Mouse (Mus musculus) ZHBTc4 (cell line): ENCODE results near the gene Cactin.

Source experiments
- DNase-seq: peaks from one replicate; pipeline ENCODE4 v3.0.0-alpha.2; 2011; ENCODE audit warnings: low read depth, low spot score

Cactin gene

DNA sequence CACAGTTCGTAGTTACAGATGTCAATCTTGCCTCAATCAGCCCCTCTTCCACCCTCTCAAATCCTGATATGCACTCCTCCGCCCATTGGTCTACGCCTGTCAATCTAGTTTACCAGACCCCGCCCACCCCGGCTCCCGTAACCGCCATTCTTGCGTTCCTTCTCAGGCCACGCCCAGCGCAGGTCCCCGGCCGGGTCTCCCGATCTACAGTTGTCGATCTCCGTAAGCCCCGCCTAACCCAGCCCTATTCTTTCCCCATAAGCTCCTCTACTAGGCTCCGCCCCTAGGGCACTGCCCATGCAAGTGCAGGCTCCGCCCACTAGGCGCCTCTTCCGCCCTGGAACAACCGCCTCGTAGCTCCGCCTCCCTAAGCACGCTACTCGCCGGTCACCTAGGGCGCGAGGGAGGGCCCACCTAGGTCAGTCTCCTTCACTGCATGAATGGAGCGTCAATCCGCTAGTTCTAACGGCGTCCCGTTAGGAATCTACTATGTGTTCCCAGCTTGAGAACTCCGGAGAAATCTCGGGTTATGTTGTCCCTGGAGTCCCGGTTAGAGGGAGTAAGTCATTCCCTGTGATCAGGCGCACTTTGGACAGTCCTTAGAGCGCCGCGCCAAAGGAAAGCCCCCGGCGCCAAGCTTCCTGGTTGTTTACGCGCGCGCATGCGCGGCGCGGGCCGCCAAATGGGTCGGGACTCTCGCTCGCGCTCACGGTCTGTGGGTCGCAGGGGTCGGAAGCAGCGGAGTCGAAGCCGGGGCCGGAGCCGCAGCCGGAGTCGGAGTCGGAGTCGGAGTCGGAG, at the start of gene Cactin:
Gene Cactin (plus strand): TSS at position 554 of the 798 bp plus-strand sequence.
- DNase-seq: peak; percentile 100

DNA sequence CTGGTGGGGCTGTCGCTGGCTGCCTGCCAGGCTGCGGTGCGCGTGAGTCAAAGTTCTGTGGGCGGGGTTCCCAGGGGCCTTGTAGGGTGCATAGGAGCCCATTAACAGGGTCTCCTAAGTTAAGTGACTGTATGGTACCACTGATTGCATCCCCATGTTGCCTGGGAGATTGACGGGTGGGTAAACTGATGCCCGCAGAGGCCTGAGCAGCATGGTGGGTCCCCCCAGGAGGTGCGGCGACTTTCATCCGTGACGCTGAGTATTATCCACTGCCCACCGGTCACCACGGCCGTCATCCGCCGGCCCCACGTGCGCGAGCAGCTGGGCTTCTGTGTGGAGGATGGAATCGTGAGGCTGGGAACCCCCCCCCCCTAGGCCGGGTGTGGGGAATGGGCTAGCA, 48.5 kb upstream of the Cactin start:
- DNase-seq: no peak

DNA sequence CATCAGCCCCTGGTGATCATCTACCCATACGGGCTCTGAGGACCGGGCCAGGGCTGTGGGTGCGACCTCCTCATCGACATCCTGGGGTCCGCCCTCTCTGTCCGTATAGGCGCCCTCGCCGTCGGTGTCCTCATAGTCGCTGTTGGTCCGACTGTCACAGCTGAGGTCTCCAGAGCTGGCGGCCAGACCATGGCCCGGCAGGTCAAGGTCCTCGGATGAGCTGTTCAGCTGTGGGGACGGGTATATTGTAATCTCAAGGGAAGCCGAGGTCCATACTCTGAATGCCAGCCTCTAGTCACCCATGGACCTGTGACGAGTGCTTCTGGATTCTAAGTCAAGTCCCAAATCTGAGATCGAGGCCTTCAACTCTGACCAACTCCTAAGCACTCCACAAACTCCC, 47.1 kb upstream of the Cactin start:
- no peak for DNase-seq

DNA sequence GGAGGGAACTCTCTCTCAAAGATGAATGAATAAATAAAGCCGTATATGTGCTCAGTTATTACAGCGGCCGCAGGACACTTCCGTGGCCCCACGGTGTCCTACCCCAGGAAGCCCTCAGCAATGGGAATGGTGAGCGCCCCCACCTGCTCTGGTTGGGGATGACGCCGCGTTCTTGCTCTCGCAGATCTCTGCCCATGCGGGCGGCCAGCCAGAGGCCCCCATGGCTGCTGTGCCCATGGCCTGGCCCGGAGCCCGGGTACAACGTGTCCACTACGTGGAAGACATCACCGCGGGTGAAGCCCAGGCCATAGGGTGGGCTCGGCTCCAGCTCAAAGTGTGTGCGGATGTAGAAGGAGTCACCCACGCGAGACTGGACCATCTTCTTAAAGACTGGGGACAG, 43.2 kb upstream of the Cactin start:
- DNase-seq: peak; percentile 52

DNA sequence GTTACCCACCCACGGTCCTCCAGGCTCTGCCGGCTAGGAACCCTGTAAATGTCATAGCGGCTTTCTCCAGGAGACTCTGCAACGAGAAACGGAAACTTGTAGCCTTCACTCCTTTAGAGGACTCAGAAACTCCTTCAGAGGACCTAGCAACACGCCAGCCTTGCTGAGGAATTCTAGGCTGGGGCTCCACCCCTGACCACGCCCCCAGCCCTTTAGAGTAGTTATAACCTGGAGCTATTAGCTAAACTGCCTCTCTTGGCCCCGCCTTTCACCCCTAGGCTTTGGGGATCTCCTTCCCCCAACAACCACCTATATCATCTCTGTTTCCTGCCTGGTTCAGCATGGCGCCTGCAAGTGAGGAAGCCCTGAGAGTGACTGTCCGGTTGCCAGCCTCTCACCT, 41.4 kb upstream of the Cactin start:
- peak; percentile 89 for DNase-seq

DNA sequence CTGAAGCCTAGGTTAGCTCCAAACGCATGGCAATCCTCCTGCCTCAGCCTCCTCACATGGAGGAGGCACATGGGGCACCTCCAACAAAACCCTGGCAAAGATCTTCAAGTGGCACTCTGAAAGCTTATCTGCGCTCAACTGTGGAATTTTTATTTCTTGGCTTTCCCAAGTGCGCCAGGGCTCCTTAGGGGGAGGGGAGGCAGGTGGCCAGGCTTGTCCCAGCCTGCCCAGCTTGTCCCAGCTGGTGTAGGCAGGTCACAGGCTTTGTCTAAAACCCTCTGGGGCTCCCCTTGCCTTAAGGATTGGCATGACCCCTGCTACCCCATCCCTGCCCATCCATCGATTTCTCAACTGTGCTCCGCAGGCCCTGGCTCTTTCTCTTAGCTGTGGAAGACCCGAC, 36.7 kb upstream of the Cactin start:
- DNase-seq: no peak

DNA sequence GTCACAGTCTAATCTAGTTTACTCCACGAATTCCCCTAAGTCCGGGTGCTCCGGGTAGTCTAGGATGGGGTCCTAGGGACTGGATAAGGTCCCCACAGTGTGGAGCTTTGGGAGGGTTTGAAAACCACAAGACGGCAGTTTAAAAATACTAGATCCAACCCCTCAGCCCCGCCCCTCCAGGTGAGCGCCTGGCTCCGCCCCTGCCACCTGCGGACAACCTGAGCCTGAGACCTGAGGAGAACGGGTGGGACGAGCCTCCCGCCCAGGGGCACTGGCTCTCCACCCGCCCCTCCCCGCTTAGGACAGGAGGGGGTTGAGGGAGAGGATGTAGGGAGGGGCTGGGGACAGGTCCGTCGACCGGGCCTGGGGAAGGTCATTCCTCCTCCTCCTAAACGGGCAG, 36.2 kb upstream of the Cactin start:
- DNase-seq: no peak

DNA sequence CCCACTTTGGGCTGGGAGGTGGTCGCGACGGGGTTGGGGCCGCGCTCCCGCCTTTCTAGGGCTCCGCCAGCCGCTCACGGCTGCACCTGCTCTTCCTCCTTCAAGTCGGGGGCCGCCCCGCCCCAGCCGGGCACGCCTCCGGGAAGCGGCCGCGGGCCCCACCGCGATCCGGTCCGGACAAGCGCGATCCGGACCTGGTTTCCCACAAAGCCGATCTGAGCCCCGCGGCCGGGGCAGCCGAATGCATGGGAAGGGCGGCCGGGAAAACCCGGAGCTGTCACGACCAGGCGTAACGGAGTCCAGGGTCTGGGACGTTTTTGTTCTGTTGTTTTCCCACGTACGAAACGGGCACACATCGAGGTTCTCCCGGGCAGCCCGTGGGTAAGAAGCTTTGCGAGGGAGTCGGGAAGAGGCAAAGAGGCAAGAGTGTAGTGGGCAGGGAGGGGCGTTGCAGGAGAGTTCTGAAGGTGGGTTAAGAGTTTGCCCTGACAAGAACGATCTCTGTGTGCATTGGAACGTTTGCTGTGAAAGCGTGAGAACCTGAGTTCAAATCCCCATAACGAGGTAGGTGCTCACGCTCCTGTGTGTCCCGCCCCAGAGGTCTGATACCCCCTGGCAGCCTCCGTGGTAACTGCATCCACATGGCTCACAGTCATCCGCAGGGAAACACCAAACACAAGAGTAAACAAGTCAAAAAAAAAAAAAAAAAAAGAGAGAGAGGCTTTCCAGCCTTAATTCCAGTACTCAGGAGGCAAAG, 35.0 kb upstream of the Cactin start:
- peak; percentile 96 for DNase-seq

DNA sequence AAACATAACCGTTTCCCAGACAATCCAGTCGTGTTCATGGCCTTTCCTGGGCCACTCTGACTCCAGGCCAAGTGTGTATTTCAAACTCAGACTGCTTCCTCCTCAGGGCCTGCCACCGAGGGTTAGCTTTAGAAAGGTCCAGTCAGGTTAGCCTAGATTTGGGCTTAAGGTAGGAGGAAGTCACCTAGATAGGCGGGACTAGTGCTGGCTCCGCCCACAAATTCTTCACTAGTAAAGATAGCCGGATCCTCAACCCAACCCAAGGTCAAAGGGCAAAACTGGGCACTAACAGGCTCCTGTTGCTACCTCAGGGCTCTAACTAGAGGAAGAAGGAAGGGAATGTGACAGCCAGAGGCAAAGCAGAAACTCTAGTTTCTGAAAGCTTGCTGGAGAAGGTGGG, 34.3 kb upstream of the Cactin start:
- DNase-seq: peak; percentile 73

DNA sequence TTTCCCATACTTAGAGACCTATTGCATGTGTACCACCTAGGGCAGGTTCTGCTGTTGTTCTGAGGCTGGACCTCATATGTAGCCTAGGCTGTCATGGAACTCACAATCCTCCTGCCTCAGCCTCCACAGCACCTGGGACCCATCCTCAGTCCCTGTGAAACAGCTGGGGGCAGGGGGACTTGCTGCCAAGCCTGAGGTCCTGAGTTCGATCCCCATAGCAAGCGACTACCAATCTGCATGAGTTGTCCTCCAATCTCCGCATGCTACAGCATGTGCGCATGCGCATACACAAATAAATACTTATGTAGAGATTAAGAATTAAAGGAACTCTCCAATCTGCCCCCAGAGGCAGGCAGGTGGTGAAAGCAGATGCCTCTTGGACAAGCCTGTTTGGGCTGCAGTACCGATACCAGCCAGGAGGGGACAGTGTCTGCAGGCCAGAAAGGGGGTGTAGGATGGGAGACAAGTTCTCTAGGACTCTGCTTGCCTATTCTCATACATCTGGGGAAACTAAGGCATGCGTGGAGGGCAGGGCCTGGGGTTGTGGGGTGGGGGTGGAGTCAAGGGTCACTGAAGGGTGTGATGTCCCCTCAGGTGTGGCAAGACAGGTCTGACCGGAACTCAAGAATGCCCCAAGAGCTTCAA, 33.3 kb upstream of the Cactin start:
- DNase-seq: peak; percentile 88

DNA sequence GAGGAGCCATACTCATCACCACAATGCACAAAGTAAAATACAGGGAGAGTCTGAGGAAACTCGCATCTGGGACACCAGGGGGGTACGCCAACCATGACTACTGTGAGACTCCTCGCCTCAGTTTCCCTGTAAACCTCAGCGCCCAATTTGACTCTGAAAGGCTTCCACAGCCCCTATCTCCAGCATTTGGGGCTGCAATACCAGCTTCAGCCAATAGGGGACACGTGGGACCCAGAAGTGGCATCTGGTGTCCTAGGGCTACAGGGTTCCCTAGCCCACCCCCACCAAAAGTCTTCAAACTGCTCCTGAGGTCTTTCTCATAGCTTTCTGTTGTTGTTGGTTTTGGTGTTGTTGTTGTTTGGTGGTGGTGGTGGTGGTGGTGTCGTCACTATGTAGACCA, 32.3 kb upstream of the Cactin start:
- DNase-seq: peak; percentile 81

DNA sequence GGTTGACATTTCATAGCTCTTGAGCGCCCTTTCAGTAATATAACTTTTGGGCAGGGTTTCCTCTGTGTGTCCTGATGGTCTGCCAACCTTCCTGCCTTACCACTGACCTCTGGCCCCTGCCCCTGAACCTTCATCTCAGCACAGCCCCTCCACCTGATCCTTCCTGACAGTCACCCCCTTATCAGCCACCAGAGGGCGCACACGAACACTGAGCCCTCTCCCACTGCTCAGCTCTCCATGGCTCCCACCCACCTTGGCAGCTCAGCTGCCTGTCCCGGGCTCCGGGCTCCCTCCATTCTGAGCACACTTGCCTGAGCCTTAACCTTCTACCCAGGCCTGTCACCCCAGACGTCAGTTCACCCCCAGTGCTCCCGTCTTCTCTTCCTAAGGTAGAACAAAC, 31.6 kb upstream of the Cactin start:
- DNase-seq: peak; percentile 88

DNA sequence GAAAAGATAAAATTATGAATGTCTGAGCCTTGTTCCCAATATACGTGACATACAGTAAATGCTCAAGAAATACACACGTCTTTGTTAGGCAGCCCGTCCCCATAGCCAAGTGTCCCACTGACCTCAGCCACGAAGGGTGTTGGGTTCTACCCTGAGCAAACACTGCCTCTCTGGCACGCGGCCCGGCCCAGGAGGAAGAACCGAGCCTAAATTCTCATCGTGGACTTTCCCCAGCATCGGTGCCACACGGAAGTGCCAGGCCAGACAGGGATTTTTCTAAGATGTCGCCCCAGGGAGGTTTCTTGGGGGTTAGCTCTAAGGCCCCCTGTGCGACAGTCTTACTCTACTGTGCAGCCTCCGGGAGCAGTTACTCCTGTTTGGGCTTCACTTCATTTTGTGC, 31.1 kb upstream of the Cactin start:
- DNase-seq: no peak

DNA sequence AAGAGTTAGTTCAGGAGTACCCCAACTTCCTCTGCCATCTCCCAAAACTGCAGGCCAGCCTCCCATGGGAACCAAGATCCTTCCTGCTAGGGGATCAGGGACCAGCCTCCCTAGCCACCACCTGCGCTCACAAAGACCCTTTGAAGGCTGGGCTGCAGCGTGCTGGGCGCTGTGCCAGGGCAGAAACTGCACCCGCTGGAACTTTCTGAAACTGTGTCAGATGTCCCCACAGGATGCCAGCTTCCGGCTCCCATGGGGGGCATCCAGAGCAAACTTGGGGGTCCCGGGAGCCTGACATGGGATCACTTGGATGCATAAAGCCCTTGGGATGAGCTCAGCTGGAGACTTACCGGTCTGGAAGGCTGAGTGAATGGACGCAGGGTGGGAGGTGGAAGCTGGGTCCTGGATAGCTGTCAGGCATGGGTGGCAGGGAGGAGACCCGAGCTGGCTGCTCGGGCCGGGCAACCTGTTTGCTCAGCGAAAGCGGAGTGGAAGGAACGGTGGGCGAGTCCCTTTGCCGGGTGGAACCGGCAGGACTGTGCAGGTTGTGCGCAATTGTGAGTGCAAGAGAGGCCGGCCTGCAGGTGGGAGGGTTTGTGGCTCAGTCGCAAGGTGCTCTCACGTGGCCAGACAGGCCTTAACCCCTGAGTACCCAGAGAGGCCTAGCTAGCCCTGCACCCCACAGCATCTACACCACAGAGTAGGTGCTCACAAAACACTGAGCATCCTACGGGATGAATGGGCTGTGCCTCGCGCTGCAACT, 30.0 kb upstream of the Cactin start:
- peak; percentile 43 for DNase-seq

DNA sequence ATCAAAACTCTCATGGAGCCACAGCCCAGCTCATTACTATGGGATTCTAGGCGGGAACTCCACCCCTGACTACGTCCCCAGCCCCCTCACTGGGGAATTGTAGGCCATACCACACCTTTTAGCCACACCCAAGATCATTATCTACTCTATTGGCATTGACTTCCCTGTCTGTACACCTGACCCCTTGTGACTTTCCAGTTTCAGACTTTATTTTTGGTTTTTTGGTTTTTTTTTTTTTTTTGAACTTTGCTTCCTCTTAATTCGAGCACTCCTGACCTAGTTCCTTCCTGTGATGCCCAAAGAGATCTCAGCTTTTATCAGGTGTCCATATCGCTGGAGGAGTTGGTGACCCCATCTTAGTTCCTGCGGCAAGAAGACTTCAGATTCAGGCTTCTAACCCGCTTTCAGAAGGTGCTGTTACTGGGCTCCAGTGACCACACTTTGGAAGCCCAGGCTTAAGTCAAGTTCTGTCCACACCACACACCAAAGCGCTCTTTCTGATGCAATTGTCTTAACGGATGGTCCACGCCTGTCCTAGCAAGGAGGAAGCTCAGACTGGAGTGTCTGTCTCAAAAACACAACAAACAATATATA, 29.3 kb upstream of the Cactin start, which contains the start of gene Tjp3:
Gene Tjp3 (minus strand): TSS at position 71 of the 594 bp plus-strand sequence.
- no peak for DNase-seq

DNA sequence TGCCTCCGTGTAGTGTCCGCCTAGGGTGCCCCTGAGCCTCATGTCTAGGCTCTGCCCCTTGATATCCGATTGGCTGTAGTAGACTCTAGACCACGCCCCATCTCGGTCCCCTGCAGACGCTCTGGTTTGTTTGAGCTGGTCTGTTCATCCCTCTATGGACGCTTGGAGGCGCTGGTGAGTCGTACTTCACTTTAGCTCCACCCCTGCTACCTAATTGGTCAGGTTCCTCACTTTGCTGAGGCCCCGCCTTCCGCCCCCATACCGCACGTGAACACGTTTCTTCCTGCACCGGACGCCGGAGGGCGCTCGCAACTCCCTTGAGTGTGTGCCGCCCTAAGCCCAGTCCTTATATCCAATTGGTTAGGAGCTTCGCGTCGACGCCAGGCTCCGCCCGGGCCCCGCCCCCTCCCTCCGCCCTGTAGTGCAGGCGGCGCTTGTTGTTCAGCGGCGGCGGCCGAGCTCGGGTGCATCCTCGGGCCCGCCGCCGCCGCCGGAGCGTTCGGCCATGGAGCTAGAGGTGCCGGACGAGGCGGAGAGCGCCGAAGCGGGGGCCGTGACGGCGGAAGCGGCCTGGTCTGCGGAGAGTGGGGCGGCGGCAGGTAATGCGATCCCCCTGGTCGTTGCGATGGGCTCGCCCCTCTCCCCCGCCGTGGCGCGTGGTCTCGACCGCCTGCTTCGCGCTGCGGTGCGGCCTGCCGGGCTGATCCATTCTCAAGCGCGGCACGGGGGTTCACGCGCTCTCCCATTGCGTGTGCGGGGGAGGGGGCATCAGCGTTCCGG, 28.2 kb upstream of the Cactin start, which contains the start of gene Pip5k1c:
Gene Pip5k1c (plus strand): TSS at position 410 of the 780 bp plus-strand sequence.
- DNase-seq: peak; percentile 100

DNA sequence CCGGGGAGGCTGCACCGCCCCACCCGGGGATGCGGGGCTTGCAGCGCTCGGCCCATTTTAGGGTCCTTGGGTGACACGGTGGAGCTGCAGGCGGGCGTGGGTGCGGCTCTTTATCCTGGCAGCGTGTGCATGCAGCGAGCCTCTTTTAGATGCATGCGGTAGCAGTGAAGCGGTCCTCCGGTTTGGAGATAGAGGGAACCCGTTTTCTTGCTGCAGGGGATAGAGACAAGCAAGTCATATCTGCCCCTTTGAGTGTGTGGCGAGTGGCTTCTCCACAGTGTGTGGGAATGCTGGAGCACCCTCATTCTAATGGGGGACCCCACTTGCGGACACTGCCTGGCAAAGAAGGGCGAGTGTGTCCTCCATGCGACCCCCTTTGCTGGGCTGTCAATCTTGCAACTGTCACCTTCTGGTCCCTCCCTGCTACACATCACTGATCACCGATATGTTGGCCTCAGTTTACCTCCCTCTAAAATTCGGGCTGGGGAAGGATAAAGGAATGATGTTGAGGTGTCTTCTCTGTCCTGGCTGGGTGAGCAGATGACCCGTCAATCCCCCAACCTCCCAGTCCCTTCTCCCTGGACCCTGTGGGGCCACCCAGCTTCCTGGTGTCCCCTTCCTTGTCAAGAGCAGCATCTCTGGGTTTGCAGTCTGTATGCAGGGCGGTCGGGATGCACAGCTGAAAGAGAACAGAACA, 27.4 kb upstream of the Cactin start:
- no peak for DNase-seq

DNA sequence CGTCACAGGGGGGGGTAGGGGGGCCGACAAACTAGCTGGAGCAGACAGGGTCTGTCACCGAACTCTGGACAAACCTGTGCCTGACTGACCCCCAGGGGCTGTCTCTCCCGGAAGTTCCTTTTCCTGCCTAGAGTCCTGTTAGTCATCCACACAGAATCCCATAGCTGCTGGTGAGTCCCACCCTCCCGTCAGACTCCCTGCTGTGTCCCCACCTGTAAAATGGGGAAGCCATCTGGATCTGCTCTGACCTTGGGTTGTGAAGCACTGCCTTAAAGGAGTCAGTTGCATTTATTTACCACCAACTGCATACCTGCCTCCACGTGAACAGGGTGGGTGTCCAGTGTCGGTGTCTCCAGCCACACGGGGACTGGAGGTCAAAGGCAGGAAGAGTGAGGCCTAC, 26.5 kb upstream of the Cactin start:
- DNase-seq: peak; percentile 71

DNA sequence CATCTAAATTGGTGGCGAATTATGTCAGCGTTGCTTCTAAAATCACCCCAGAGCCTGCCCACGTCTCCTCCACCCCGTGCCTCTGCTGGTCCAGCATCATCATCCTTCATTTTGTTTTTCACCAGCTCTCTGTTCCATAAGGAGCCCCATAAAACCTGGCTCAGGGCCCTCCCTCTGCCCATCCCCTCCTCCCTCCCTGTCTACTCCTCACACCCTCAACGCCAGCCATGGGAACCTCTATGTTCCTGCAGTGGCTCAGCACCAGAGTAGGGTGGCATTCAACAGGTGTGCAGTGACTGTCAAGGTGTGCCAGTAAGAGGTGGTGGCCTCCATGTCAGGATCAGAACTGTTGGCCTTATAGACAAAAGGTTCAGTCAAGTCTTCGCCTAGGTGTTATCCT, 25.7 kb upstream of the Cactin start:
- DNase-seq: no peak

DNA sequence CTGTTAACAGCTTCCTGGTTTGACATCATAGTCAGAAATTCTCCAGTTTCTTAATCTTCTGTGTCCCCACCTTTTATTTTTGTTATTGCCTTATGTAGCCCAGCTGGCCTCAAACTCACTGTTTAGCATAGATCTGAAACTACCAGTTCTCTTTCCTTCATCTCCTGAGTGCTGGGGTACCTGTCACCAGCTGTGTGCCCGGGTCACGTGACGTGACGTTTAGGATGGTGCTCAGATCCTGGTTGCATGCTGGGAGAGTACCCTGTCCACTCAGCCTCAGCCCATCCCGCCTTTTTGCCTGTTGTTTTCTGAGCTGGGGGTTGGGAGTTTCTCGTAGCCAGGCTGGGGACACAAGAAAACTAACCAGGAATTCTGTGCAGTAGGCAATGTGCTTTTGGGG, 23.7 kb upstream of the Cactin start:
- no peak for DNase-seq
